Mouse (Mus musculus) embryonic facial prominence, embryonic 12.5 days (tissue): ENCODE results near the gene Celf2. TPM values are rescaled to one million over a fixed set of nuclear protein-coding genes. Genes with fewer than 3 reads are reported as not detected.

Experiments used
- ATAC-seq: fragments of 200-750 bp; cut with Nextera tagmentation; 2 replicates; pipeline ENCODE4 v1.8.0; 2017; ENCODE audit not compliant: insufficient number of reproducible peaks, insufficient read depth, low FRiP score, low TSS enrichment
- H3K27ac ChIP-seq: fragments of 300-500 bp; sonication (generic); 2 replicates; pipeline ENCODE4 v1.5.1; 2016; ENCODE audit warnings: mild to moderate bottlenecking
- H3K27me3 ChIP-seq: fragments of 300-500 bp; sonication (generic); 2 replicates; pipeline ENCODE4 v1.6.1; 2016; ENCODE audit warnings: mild to moderate bottlenecking, moderate library complexity
- H3K36me3 ChIP-seq: fragments of 300-500 bp; sonication (generic); 2 replicates; pipeline ENCODE4 v1.6.1; 2016; ENCODE audit warnings: mild to moderate bottlenecking
- H3K4me1 ChIP-seq: fragments of 300-500 bp; sonication (generic); 2 replicates; pipeline ENCODE4 v1.6.1; 2016
- H3K4me2 ChIP-seq: fragments of 300-500 bp; sonication (generic); replicated peaks from 2 replicates; pipeline ENCODE4 v1.6.1; 2016; ENCODE audit warnings: mild to moderate bottlenecking, moderate library complexity
- H3K4me3 ChIP-seq: fragments of 300-500 bp; sonication (generic); 2 replicates; pipeline ENCODE4 v1.5.1; 2016; ENCODE audit warnings: mild to moderate bottlenecking
- H3K9ac ChIP-seq: fragments of 300-500 bp; sonication (generic); 2 replicates; pipeline ENCODE4 v1.6.1; 2016; ENCODE audit warnings: mild to moderate bottlenecking, moderate library complexity
- H3K9me3 ChIP-seq: fragments of 300-500 bp; sonication (generic); 2 replicates; pipeline ENCODE4 v1.6.1; 2016; ENCODE audit warnings: mild to moderate bottlenecking, moderate library complexity
- WGBS: fragments of 180-500 bp; shearing (Covaris S2); methylation state at CpG from one replicate; pipeline ENCODE4 v1.1.7; 2016; 5-methylcytosine and 5-hydroxymethylcytosine counted together
- polyA plus RNA-seq: library from polyadenylated mRNA; unstranded; fragments of >200 nt; fragmentation: Nextera tagmentation; extraction: Ambion mirVana; gene quantifications from 2 replicates; pipeline ENCODE4 v1.2.1, GENCODE M21; 2016

Celf2 gene
- polyA plus RNA-seq, 1 experiment from 2014 or later, result 56.8 TPM

GRCm38 (mm10) chr2:7160108-7160507, 349.3 kb downstream of the Celf2 start:
- 56% methylated on average over 6 of the region's 6 CpGs for WGBS
- Histone ChIP-seq H3K9ac (no peak overlapping the region), H3K9me3 (no peaks in the 10 kb centered on the region), H3K36me3 (no peaks in the 10 kb centered on the region), H3K4me3 (no peak overlapping the region), H3K27ac (no peak overlapping the region), H3K4me1 (no peaks in the 10 kb centered on the region), H3K4me2 (no peak overlapping the region), H3K27me3 (no peaks in the 10 kb centered on the region)
- no peak for ATAC-seq

- Histone ChIP-seq H3K9me3 (no peaks in the 10 kb centered on the region), H3K36me3 (no peaks in the 10 kb centered on the region), H3K27ac (no peak overlapping the region), H3K9ac (no peak overlapping the region), H3K4me3 (no peak overlapping the region), H3K4me2 (no peak overlapping the region), H3K27me3 (no peaks in the 10 kb centered on the region), H3K4me1 (no peaks in the 10 kb centered on the region)
- no peak for ATAC-seq
- WGBS, result 86% methylated on average over 3 of the region's 3 CpGs
Measured at GRCm38 (mm10) chr2:7147303-7147702, 362.1 kb downstream of the Celf2 start.

DNA sequence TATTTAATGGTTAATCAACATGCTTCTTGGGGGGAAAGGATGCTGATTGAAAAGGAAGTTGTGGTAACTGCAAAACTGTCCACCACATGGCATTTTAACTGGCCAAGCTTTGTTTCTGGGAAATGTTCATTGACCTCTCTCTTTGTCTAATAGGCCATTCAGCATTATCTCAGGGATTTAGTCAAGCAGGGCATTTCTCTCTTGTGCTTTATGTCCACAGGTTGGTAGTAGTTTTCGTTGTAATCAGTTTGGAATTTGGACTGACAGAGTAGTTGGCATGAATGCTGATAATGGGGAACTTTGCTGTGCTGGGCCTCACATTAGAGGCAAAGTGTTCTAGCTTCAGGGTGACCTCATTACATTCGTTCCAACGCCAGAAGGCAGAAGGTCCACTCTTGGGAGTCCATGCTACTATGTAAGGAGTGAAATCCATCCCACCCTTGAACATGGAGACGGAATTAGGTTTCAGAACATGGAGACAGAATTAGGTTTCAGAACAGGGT, 363.8 kb downstream of the Celf2 start:
- H3K9me3 ChIP-seq, result no peaks in the 10 kb centered on the region
- WGBS, result 85% methylated on average over 4 of the region's 4 CpGs

GRCm38 (mm10) chr2:7144871-7145270, 364.5 kb downstream of the Celf2 start:
- Histone ChIP-seq H3K36me3 (no peaks in the 10 kb centered on the region), H3K27me3 (no peaks in the 10 kb centered on the region), H3K9me3 (no peaks in the 10 kb centered on the region), H3K4me3 (no peak overlapping the region), H3K27ac (no peak overlapping the region), H3K4me1 (no peaks in the 10 kb centered on the region), H3K9ac (no peak overlapping the region), H3K4me2 (no peak overlapping the region)
- 92% methylated on average over 1 of the region's 1 CpGs for WGBS
- no peak for ATAC-seq

More for the DNA sequence above, 363.8 kb downstream of the Celf2 start:
- no peaks in the 10 kb centered on the region for H3K4me1 ChIP-seq
- H3K36me3 ChIP-seq, result no peaks in the 10 kb centered on the region
- H3K27me3 ChIP-seq, result no peaks in the 10 kb centered on the region
- no peak for ATAC-seq
- H3K27ac ChIP-seq, result no peak overlapping the region
- H3K4me3 ChIP-seq, result no peak overlapping the region
- H3K9ac ChIP-seq, result no peak overlapping the region
- no peak overlapping the region for H3K4me2 ChIP-seq

- 85% methylated on average over 2 of the region's 2 CpGs for WGBS
- Histone ChIP-seq H3K9me3 (no peaks in the 10 kb centered on the region), H3K4me3 (no peak overlapping the region), H3K27me3 (no peaks in the 10 kb centered on the region), H3K9ac (no peak overlapping the region), H3K36me3 (no peaks in the 10 kb centered on the region), H3K4me1 (peaks cover 5% of the 10 kb centered on the region; the same call in 1 of the 2 replicates), H3K4me2 (no peak overlapping the region), H3K27ac (no peak overlapping the region)
- no peak for ATAC-seq
Measured at GRCm38 (mm10) chr2:7123366-7123765, 386.0 kb downstream of the Celf2 start.

GRCm38 (mm10) chr2:7115801-7116200, 393.6 kb downstream of the Celf2 start:
- no peak for ATAC-seq
- Histone ChIP-seq H3K9me3 (no peaks in the 10 kb centered on the region), H3K27ac (no peak overlapping the region), H3K9ac (no peak overlapping the region), H3K4me1 (peaks cover 2% of the 10 kb centered on the region; the same call in 1 of the 2 replicates), H3K4me2 (no peak overlapping the region), H3K36me3 (no peaks in the 10 kb centered on the region), H3K4me3 (no peak overlapping the region), H3K27me3 (no peaks in the 10 kb centered on the region)
- WGBS, result 7% methylated on average over 2 of the region's 2 CpGs

DNA sequence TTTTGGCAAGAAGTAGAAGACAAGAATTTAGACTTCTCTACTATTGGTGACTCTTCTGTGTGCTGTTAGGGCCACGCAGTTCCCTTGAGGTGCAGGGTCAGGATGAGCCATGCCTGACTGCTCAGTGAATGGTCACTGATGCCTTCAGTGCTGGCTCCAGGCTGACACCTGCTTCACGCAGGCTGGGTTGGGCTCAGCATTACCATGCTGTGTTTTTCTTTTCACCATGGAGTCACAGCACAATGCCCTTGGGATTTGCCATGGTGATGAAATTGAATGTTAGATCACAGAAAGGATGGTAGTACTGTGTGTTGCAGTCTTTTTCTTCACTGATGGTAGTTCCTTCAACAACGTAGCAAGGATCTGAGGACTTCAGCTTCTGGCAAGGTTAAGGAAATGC, 394.2 kb downstream of the Celf2 start:
- WGBS, result 67% methylated on average over 3 of the region's 3 CpGs
- H3K4me1 ChIP-seq, result peaks cover 2% of the 10 kb centered on the region; the same call in 1 of the 2 replicates
- no peak overlapping the region for H3K4me3 ChIP-seq
- no peak for ATAC-seq
- H3K9ac ChIP-seq, result no peak overlapping the region
- no peak overlapping the region for H3K27ac ChIP-seq
- no peak overlapping the region for H3K4me2 ChIP-seq
- no peaks in the 10 kb centered on the region for H3K27me3 ChIP-seq
- no peaks in the 10 kb centered on the region for H3K36me3 ChIP-seq
- H3K9me3 ChIP-seq, result no peaks in the 10 kb centered on the region

DNA sequence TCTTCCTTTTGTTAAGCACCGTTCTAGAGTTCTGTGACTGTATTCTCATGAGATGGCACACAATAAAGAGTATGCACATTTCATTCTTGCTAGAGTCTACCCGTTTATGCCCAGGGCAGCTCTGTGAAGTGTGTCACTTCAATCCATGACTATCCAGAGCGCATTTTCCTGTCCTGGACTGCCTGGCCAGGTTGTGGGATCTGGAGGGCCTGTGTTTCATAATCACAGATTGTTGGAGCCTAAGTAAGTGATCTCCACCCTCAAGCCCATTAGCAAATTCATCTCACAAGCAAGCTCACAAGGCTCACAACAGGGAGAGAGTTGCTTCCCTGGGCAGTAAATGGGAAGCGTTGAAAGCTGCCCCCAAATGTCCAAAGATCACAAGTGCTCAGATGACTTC, 395.6 kb downstream of the Celf2 start:
- Histone ChIP-seq H3K9ac (no peak overlapping the region), H3K4me2 (no peak overlapping the region), H3K27me3 (no peaks in the 10 kb centered on the region), H3K36me3 (no peaks in the 10 kb centered on the region), H3K9me3 (no peaks in the 10 kb centered on the region), H3K4me1 (peaks cover 2% of the 10 kb centered on the region; the same call in 1 of the 2 replicates), H3K4me3 (no peak overlapping the region), H3K27ac (no peak overlapping the region)
- 82% methylated on average over 4 of the region's 4 CpGs for WGBS
- no peak for ATAC-seq

- H3K27me3 ChIP-seq, result no peaks in the 10 kb centered on the region
- peaks cover 2% of the 10 kb centered on the region; the same call in 1 of the 2 replicates for H3K4me1 ChIP-seq
- H3K4me2 ChIP-seq, result no peak overlapping the region
- no peak overlapping the region for H3K4me3 ChIP-seq
- H3K9ac ChIP-seq, result no peak overlapping the region
- H3K27ac ChIP-seq, result no peak overlapping the region
- H3K36me3 ChIP-seq, result no peaks in the 10 kb centered on the region
- H3K9me3 ChIP-seq, result no peaks in the 10 kb centered on the region
- no peak for ATAC-seq
- 46% methylated on average over 4 of the region's 4 CpGs for WGBS
Measured at GRCm38 (mm10) chr2:7112156-7112813, 397.1 kb downstream of the Celf2 start.

DNA sequence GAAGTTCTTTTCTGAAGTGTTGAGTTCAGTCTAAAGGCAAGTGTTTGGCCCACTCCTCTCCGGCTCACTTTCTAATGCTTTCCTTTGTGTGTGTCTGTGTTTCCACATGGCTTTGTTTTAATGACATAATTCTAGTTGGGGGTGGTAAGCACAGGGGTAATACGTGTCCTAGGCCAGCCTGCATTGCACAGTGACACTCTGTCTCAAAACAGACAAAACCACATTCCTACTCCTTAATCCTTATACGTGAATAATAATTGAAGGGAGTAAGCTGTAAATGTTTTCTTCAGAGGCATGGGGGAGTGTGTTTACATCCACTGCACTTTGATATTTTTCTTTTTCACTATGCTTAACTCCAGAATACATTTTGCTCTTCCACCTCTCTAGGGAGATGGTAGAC, 415.9 kb downstream of the Celf2 start:
- WGBS, result 49% methylated on average over 3 of the region's 3 CpGs
- H3K4me2 ChIP-seq, result no peak overlapping the region

GRCm38 (mm10) chr2:7092641-7093040, 416.7 kb downstream of the Celf2 start:
- H3K9me3 ChIP-seq, result no peaks in the 10 kb centered on the region
- ATAC-seq, result no peak
- 92% methylated on average over 5 of the region's 5 CpGs for WGBS

More for the DNA sequence above, 415.9 kb downstream of the Celf2 start:
- Histone ChIP-seq H3K4me3 (no peak overlapping the region), H3K36me3 (no peaks in the 10 kb centered on the region), H3K9ac (no peak overlapping the region), H3K9me3 (no peaks in the 10 kb centered on the region), H3K4me1 (peaks cover 10% of the 10 kb centered on the region), H3K27ac (no peak overlapping the region), H3K27me3 (no peaks in the 10 kb centered on the region)
- ATAC-seq, result no peak

GRCm38 (mm10) chr2:7090496-7090895, 418.9 kb downstream of the Celf2 start:
- Histone ChIP-seq H3K4me2 (no peak overlapping the region), H3K36me3 (no peaks in the 10 kb centered on the region), H3K27ac (no peak overlapping the region), H3K4me3 (no peak overlapping the region), H3K4me1 (peaks cover 11% of the 10 kb centered on the region), H3K9ac (no peak overlapping the region), H3K27me3 (no peaks in the 10 kb centered on the region), H3K9me3 (no peaks in the 10 kb centered on the region)
- 78% methylated on average over 1 of the region's 1 CpGs for WGBS
- ATAC-seq, result no peak

More at GRCm38 (mm10) chr2:7092641-7093040, 416.7 kb downstream of the Celf2 start:
- Histone ChIP-seq H3K27ac (no peak overlapping the region), H3K27me3 (no peaks in the 10 kb centered on the region), H3K9ac (no peak overlapping the region), H3K4me3 (no peak overlapping the region), H3K36me3 (no peaks in the 10 kb centered on the region), H3K4me2 (no peak overlapping the region), H3K4me1 (peaks cover 11% of the 10 kb centered on the region)
